Mouse (Mus musculus): ENCODE data around the gene Npas3. TPM values are rescaled to one million over a fixed set of nuclear protein-coding genes. Genes with fewer than 3 reads are reported as not detected.

The Npas3 gene
- polyA plus RNA-seq, 1 experiment from 2014 or later, result 0.16 TPM

DNA sequence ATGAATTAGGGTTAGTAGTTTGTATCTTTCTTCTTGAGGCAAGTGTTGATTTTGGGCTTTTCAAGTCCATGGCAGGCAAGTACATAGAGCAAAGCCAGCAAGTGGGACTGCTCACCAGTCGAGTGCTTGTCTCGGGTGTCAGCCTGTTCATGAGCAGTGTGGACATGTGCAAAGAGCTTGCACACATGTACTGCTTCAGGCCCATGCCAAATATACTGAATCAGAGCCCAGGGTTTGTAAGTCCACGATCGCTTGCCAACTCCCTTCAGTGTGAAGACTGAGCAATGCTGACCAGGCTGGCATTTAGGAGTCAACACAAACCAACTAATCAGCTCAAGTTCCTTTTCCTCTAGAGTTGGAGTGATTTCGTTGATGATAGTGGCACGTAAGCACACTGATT is 805.1 kb downstream of the Npas3 start:
- ATAC-seq (ENCODE audit: low read depth), result no peak
- no peak for DNase-seq
- no peaks in the 10 kb centered on the region for H3K9me3 ChIP-seq (replicated peaks)
- no peaks in the 10 kb centered on the region for H3K4me1 ChIP-seq (replicated peaks)
- no peaks in the 10 kb centered on the region for H3K27me3 ChIP-seq
- 76% methylated on average over 6 of the region's 6 CpGs for WGBS (ENCODE audit: insufficient replicate concordance)
- no peak overlapping the region for H3K4me2 ChIP-seq
- H3K27ac ChIP-seq, result no peak overlapping the region
- H3K9ac ChIP-seq, result no peak overlapping the region
- no peak overlapping the region for H3K4me3 ChIP-seq (replicated peaks)
- no peaks in the 10 kb centered on the region for H3K36me3 ChIP-seq

DNA sequence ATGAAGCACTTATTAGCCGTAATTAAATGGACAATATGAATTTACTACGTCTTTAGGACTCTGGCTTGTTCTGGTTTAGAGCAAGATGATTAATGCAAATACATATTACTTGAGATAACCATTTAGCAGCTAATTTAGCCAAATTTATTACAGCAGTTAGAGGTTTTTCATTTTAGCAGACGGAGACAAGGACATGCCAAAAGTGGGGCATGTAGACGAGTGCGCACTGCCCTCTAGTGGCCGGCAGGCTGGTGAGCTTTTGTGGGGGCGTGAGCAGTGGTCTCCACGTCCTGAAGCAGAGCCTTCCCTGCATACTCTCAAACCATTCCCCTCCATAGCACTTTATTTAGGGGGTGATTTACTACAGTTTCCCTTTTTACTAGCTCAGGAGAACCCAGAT is 812.3 kb downstream of the Npas3 start:
- H3K27me3 ChIP-seq, result peaks cover 12% of the 10 kb centered on the region; the same call in 1 of the 2 replicates
- H3K4me2 ChIP-seq, result no peak overlapping the region
- DNase-seq (no peak), ATAC-seq (ENCODE audit: low read depth) (no peak)
- no peak overlapping the region for H3K4me3 ChIP-seq (replicated peaks)
- peaks cover 7% of the 10 kb centered on the region; the same call in 1 of the 2 replicates for H3K4me1 ChIP-seq (replicated peaks)
- no peak overlapping the region for H3K27ac ChIP-seq
- H3K9ac ChIP-seq, result no peak overlapping the region
- no peaks in the 10 kb centered on the region for H3K36me3 ChIP-seq
- no peaks in the 10 kb centered on the region for H3K9me3 ChIP-seq (replicated peaks)
- 19% methylated on average over 8 of the region's 8 CpGs for WGBS (ENCODE audit: insufficient replicate concordance)

DNA sequence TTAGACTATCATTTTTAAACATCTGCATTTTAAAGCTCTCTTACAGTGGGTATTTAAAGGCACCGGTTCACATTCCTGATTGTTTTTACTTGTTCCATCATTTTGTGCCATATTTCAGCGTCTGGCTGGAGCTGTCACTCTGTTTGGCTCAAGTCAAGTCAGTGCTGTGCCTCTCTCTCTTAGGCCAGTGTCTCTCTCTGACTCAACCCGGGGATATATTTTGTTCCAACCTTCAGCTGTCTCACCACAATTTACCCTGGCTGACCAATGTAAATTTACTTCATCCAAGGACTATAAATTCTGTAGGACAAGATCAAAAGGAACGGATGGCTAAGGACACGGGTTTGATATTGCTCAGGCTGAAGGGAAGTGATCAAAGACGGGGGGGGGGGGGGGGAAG is 812.7 kb downstream of the Npas3 start:
- H3K36me3 ChIP-seq, result no peaks in the 10 kb centered on the region
- H3K4me3 ChIP-seq (replicated peaks), result no peak overlapping the region
- no peak overlapping the region for H3K4me2 ChIP-seq
- H3K27me3 ChIP-seq, result peaks cover 13% of the 10 kb centered on the region; the same call in 1 of the 2 replicates
- WGBS (ENCODE audit: insufficient replicate concordance), result 46% methylated on average over 6 of the region's 6 CpGs
- no peak overlapping the region for H3K27ac ChIP-seq
- H3K9me3 ChIP-seq (replicated peaks), result no peaks in the 10 kb centered on the region
- ATAC-seq (ENCODE audit: low read depth) (no peak), DNase-seq (no peak)
- peaks cover 8% of the 10 kb centered on the region; the same call in 1 of the 2 replicates for H3K4me1 ChIP-seq (replicated peaks)
- H3K9ac ChIP-seq, result no peak overlapping the region

DNA sequence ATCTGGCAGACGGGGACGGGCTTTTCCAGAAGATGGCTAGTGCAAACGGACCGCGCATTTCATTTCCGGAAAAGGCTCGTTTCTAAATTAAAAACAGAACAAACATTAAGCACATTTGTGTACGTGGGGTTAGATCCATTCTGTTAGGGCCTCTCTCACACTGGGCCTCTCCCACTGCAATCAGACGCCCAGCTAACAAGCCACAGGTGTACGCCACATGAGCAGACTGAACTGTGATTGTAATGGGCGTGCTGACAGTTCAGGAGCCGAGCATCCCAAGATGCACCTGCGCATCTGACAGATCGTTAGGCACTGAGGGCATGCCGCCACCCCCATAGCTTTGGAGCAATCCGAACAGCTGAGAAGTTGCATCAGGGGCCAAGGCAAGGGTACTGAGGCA is 816.5 kb downstream of the Npas3 start:
- WGBS (ENCODE audit: insufficient replicate concordance), result 74% methylated on average over 16 of the region's 16 CpGs
- no peak for ATAC-seq (ENCODE audit: low read depth)
- H3K9me3 ChIP-seq (replicated peaks), result no peaks in the 10 kb centered on the region
- H3K4me1 ChIP-seq (replicated peaks), result peaks cover 17% of the 10 kb centered on the region
- H3K27me3 ChIP-seq, result peaks cover 47% of the 10 kb centered on the region
- H3K9ac ChIP-seq, result no peak overlapping the region
- DNase-seq, result no peak
- no peak overlapping the region for H3K4me3 ChIP-seq (replicated peaks)
- H3K36me3 ChIP-seq, result no peaks in the 10 kb centered on the region
- no peak overlapping the region for H3K4me2 ChIP-seq
- no peak overlapping the region for H3K27ac ChIP-seq

DNA sequence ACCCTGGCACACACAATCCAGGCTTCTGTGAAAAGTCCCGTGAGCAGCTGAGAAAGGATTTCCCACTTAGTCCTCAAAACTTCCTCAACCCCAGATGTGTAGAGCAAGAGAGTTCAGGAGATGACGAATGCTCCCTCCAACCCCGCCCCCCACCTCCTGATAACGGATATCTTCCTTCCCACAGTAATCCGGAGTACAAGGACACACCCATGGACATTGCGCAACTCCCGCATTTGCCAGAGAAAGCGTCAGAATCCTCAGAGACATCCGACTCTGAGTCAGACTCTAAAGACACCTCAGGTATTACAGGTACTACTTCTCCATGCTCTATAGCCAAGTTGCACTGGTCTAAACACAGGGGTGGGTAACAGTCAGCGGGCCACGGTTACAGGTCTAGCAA is 817.1 kb downstream of the Npas3 start:
- Histone ChIP-seq H3K9me3 (replicated peaks) (no peaks in the 10 kb centered on the region), H3K4me3 (replicated peaks) (no peak overlapping the region), H3K9ac (no peak overlapping the region), H3K4me1 (replicated peaks) (peaks cover 17% of the 10 kb centered on the region), H3K4me2 (no peak overlapping the region), H3K36me3 (no peaks in the 10 kb centered on the region), H3K27ac (no peak overlapping the region), H3K27me3 (peaks cover 51% of the 10 kb centered on the region)
- ATAC-seq (ENCODE audit: low read depth), result no peak
- whole genome bisulfite sequencing (ENCODE audit: insufficient replicate concordance), result 29% methylated on average over 11 of the region's 11 CpGs
- no peak for DNase-seq

DNA sequence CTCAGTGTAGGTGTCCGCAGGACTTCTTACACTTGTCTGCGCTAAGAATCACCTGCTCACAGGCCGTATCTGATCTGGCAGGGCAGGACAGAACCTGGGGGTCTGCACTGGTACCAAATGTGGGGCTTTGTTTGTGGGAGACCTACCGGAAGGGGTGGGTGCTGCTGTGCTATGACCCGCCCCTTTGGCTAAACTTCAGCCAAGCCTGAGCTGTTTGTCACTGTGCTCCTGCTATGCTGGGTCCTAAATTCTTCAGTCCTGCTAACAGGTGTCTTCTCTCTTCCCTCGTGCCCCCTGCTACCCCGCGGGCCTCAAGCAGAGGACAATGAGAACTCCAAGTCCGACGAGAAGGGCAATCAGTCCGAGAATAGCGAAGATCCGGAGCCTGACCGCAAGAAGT is 818.9 kb downstream of the Npas3 start:
- peak overlapping the region; percentile 39; the same call in 1 of the 2 replicates for H3K4me3 ChIP-seq (replicated peaks)
- H3K27me3 ChIP-seq, result peaks cover 49% of the 10 kb centered on the region
- H3K9me3 ChIP-seq (replicated peaks), result no peaks in the 10 kb centered on the region
- peaks cover 17% of the 10 kb centered on the region for H3K4me1 ChIP-seq (replicated peaks)
- H3K36me3 ChIP-seq, result no peaks in the 10 kb centered on the region
- no peak overlapping the region for H3K27ac ChIP-seq
- 24% methylated on average over 14 of the region's 14 CpGs for WGBS (ENCODE audit: insufficient replicate concordance)
- H3K4me2 ChIP-seq, result peak overlapping the region; percentile 54
- no peak overlapping the region for H3K9ac ChIP-seq
- no peak for ATAC-seq (ENCODE audit: low read depth)
- no peak for DNase-seq

DNA sequence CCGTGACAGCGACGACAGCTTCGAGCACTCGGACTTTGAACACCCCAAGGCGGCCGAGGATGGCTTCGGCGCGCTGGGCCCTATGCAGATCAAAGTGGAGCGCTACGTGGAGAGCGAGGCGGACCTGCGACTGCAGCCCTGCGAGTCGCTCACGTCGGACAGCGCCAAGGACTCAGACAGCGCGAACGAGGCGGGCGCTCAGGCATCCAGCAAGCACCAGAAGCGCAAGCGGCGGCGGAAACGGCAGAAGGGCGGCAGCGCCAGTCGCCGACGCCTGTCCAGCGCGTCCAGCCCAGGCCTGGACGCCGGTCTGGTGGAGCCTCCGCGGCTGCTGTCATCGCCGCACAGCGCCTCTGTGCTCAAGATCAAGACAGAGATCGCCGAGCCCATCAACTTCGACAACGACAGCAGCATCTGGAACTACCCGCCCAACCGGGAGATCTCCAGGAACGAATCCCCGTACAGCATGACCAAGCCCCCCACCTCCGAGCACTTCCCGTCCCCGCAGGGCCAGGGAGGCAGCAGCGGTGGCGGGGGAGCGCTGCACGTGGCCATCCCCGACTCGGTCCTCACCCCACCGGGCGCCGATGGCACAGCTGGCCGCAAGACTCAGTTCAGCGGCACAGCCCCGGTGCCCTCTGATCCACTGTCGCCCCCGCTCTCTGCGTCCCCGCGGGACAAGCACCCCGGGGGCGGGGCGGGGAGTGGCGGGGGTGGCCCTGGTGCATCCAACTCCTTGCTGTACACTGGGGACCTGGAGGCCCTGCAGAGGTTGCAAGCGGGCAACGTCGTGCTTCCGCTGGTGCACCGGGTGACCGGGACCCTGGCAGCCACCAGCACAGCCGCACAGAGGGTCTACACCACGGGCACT is 819.6 kb downstream of the Npas3 start:
- H3K4me1 ChIP-seq (replicated peaks), result peaks cover 17% of the 10 kb centered on the region
- WGBS (ENCODE audit: insufficient replicate concordance), result 8% methylated on average over 84 of the region's 84 CpGs
- H3K27ac ChIP-seq, result no peak overlapping the region

DNA sequence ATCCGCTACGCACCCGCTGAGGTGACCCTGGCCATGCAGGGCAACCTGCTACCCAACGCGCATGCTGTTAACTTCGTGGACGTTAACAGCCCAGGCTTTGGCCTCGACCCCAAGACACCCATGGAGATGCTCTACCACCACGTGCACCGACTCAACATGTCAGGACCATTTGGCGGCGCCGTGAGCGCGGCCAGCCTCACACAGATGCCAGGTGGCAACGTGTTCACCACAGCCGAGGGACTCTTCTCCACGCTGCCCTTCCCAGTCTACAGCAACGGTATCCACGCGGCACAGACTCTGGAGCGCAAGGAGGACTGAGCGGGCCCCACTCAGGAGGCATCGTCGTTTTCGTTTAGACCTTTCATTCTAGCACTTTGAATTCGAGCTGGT is 820.3 kb downstream of the Npas3 start:
- Histone ChIP-seq H3K9ac (no peak overlapping the region), H3K36me3 (no peaks in the 10 kb centered on the region), H3K4me1 (replicated peaks) (peaks cover 17% of the 10 kb centered on the region), H3K4me3 (replicated peaks) (no peak overlapping the region), H3K9me3 (replicated peaks) (no peaks in the 10 kb centered on the region), H3K27ac (no peak overlapping the region), H3K4me2 (peak overlapping the region; percentile 54; the same call in 1 of the 2 replicates), H3K27me3 (peaks cover 49% of the 10 kb centered on the region)
- 55% methylated on average over 27 of the region's 27 CpGs for WGBS (ENCODE audit: insufficient replicate concordance)
- ATAC-seq (ENCODE audit: low read depth) (no peak), DNase-seq (no peak)

More for the DNA sequence above, 819.6 kb downstream of the Npas3 start:
- peaks cover 49% of the 10 kb centered on the region for H3K27me3 ChIP-seq
- no peak for DNase-seq
- no peak overlapping the region for H3K9ac ChIP-seq
- peak overlapping the region; percentile 54 for H3K4me2 ChIP-seq
- H3K4me3 ChIP-seq (replicated peaks), result peak overlapping the region; percentile 39
- no peak for ATAC-seq (ENCODE audit: low read depth)
- no peaks in the 10 kb centered on the region for H3K9me3 ChIP-seq (replicated peaks)
- no peaks in the 10 kb centered on the region for H3K36me3 ChIP-seq

DNA sequence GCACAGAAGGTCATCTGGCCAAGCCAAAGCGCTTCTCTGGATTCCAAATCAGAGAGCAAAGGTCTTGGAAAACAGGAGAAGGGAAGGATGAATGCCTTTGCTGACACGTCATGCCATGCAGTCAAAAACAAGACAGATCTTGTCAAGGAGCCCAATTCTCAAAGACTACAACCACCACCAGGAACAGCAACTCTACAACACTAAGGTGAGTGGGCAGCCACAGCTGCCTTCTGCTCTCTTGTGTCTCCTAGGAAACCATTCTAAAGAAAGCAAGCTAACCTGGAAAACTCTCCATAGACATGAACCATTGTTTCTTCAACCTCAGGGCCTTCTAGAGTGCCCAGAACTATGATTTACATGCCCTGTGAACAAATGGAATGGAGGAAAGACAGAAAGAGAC is 825.5 kb downstream of the Npas3 start:
- no peak for ATAC-seq (ENCODE audit: low read depth)
- no peaks in the 10 kb centered on the region for H3K36me3 ChIP-seq
- 59% methylated on average over 2 of the region's 2 CpGs for WGBS (ENCODE audit: insufficient replicate concordance)

DNA sequence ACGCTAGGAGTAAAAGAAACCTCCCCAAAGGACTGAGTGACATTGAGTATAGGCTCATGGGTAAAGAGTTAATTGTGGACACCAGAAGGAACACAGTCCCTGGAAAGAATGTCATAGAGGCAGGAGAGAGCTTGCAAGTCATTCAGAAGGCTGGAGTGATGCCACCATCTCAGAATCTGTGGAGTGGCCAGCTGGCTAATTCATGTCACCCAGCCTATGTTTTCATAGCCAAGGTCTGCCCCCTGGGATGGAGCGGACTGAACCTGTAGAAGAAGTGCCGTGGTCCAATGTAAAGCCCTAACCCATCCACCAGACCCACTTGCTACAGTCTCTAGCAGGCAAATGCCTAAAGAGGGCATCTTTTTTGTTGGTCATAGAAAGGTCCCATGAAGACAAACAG is 832.5 kb downstream of the Npas3 start:
- DNase-seq (no peak), ATAC-seq (ENCODE audit: low read depth) (no peak)
- Histone ChIP-seq H3K4me2 (no peak overlapping the region), H3K9ac (no peak overlapping the region), H3K27ac (no peak overlapping the region), H3K9me3 (replicated peaks) (no peaks in the 10 kb centered on the region), H3K4me3 (replicated peaks) (no peak overlapping the region), H3K36me3 (no peaks in the 10 kb centered on the region), H3K27me3 (no peaks in the 10 kb centered on the region), H3K4me1 (replicated peaks) (no peaks in the 10 kb centered on the region)
- 68% methylated on average over 3 of the region's 3 CpGs for WGBS (ENCODE audit: insufficient replicate concordance)

More for the DNA sequence above, 825.5 kb downstream of the Npas3 start:
- Histone ChIP-seq H3K9ac (no peak overlapping the region), H3K9me3 (replicated peaks) (no peaks in the 10 kb centered on the region), H3K27ac (no peak overlapping the region), H3K4me3 (replicated peaks) (no peak overlapping the region), H3K4me2 (no peak overlapping the region), H3K27me3 (peaks cover 11% of the 10 kb centered on the region), H3K4me1 (replicated peaks) (no peaks in the 10 kb centered on the region)
- DNase-seq, result no peak

DNA sequence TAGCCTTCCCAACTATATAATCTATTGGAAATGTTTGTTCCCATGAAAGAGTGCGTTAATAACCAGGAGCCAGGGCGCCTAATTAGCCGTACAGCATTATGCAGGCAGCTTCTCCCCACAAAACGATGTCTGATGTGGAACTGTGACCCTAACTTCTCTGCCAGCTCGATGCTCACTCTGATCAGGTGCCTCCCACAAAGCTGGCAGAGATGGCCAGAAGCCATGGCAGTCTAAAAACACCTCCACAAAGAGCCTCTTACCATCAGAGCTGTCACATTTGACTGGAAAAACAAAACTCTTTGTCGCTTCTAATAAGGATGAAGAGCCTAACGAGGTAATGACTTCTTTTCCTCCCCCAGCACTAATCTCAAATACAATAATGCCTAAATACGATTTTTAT is 845.3 kb downstream of the Npas3 start:
- DNase-seq, result no peak
- Histone ChIP-seq H3K4me2 (no peak overlapping the region), H3K27ac (no peak overlapping the region), H3K36me3 (no peaks in the 10 kb centered on the region), H3K9ac (no peak overlapping the region), H3K27me3 (no peaks in the 10 kb centered on the region), H3K4me3 (replicated peaks) (no peak overlapping the region), H3K4me1 (replicated peaks) (no peaks in the 10 kb centered on the region), H3K9me3 (replicated peaks) (no peaks in the 10 kb centered on the region)
- WGBS (ENCODE audit: insufficient replicate concordance), result 60% methylated on average over 8 of the region's 8 CpGs
- no peak for ATAC-seq (ENCODE audit: low read depth)

DNA sequence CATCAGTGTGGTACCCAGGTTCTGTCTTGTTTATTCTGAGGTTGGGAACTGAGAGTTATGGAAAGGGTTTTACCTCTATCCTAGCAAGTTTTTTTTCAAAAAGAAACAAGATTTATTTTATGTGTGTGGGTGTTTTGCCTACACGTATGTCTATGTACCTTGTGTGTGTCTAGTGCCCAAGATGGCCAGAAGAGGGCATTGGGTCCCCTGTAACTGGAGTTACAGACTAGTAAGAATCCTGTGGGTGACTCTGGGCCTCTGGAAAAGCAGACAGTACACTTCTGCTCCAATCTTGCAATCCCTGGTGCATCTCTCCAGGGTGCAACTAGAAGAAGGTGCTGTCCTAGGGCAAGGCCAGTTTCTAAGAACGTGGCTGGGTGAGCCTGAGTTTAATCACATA is 848.0 kb downstream of the Npas3 start:
- H3K27ac ChIP-seq, result no peak overlapping the region
- no peaks in the 10 kb centered on the region for H3K27me3 ChIP-seq
- no peak overlapping the region for H3K4me3 ChIP-seq (replicated peaks)
- ATAC-seq (ENCODE audit: low read depth), result no peak
- no peaks in the 10 kb centered on the region for H3K36me3 ChIP-seq
- no peak overlapping the region for H3K4me2 ChIP-seq
- H3K9me3 ChIP-seq (replicated peaks), result no peaks in the 10 kb centered on the region
- 41% methylated on average over 2 of the region's 2 CpGs for WGBS (ENCODE audit: insufficient replicate concordance)
- no peak overlapping the region for H3K9ac ChIP-seq
- H3K4me1 ChIP-seq (replicated peaks), result no peaks in the 10 kb centered on the region
- DNase-seq, result no peak

Data from liver, embryonic 13.5 days (tissue).